Mouse (Mus musculus) MEL (cell line): ENCODE measurements around the gene Rgs6. TPM values are rescaled to one million over a fixed set of nuclear protein-coding genes. Genes with fewer than 3 reads are reported as not detected.

Source experiments
- DNase-seq: peaks from one replicate; pipeline ENCODE4 v3.0.0; 2011; ENCODE audit warnings: low read depth, low spot score
- H3K27ac ChIP-seq: 2 replicates; pipeline ENCODE4 v1.5.1; 2012; ENCODE audit warnings: low read depth, mild to moderate bottlenecking, control low read depth, low read length, moderate library complexity; ENCODE audit not compliant: control insufficient read depth
- H3K27me3 ChIP-seq, 2 experiments: fragments of 150-350 bp in 1 of 2; sonication (generic) in 1 of 2; 2 replicates each; pipeline ENCODE4 v1.6.1; 2012; ENCODE audit warnings: low read length in 2 of 2, mild to moderate bottlenecking in 2 of 2, improper control_type of control experiment in 1 of 2, moderate library complexity in 1 of 2; ENCODE audit not compliant: insufficient read depth in 2 of 2, control insufficient read depth in 1 of 2
- H3K36me3 ChIP-seq, 2 experiments: 2 replicates each; pipeline ENCODE4 v1.6.1; 2012 to 2014; ENCODE audit warnings: low read length in 2 of 2, improper control_type of control experiment in 1 of 2, inconsistent platforms in 1 of 2, mild to moderate bottlenecking in 1 of 2; ENCODE audit not compliant: insufficient read depth in 2 of 2, control insufficient read depth in 1 of 2
- H3K4me1 ChIP-seq, 2 experiments: fragments of 150-350 bp in 1 of 2; sonication (generic) in 1 of 2; 2 replicates each; pipeline ENCODE4 v1.6.1; 2012; ENCODE audit warnings: low read length in 2 of 2, improper control_type of control experiment in 1 of 2, mild to moderate bottlenecking in 1 of 2; ENCODE audit not compliant: insufficient read depth in 2 of 2, control insufficient read depth in 1 of 2
- H3K4me3 ChIP-seq, 2 experiments: fragments of 150-350 bp in 1 of 2; sonication (generic) in 1 of 2; 2 replicates each; pipeline ENCODE4 v1.5.1; 2012; ENCODE audit warnings: low read depth in 2 of 2, low read length in 2 of 2, mild to moderate bottlenecking in 2 of 2, moderate library complexity in 2 of 2, control low read depth in 1 of 2, improper control_type of control experiment in 1 of 2; ENCODE audit not compliant: control insufficient read depth in 1 of 2, insufficient read depth in 1 of 2
- H3K79me2 ChIP-seq: 2 replicates; pipeline ENCODE4 v1.6.1; 2012; ENCODE audit warnings: mild to moderate bottlenecking, low read length, moderate library complexity; ENCODE audit not compliant: control insufficient read depth, poor library complexity, insufficient read depth
- H3K9ac ChIP-seq: 2 replicates; pipeline ENCODE4 v1.6.1; 2012; ENCODE audit warnings: low read depth, mild to moderate bottlenecking, control low read depth, low read length, moderate library complexity; ENCODE audit not compliant: control insufficient read depth, poor library complexity, severe bottlenecking
- H3K9me3 ChIP-seq: fragments of 150-350 bp; sonication (generic); replicated peaks from 2 replicates; pipeline ENCODE4 v1.6.1; 2012; ENCODE audit warnings: mild to moderate bottlenecking, low read length, improper control_type of control experiment, moderate library complexity; ENCODE audit not compliant: insufficient read depth
- E2F4 ChIP-seq: IDR thresholded peaks from 2 replicates; pipeline ENCODE4 v1.6.1; 2011; ENCODE audit warnings: low read depth, low read length, improper control_type of control experiment, borderline replicate concordance
- ELF1 ChIP-seq: IDR thresholded peaks from 2 replicates; pipeline ENCODE4 v1.6.1; 2014; ENCODE audit warnings: low read depth, mild to moderate bottlenecking, inconsistent platforms, low read length, improper control_type of control experiment, moderate library complexity
- JUND ChIP-seq: IDR thresholded peaks from 2 replicates; pipeline ENCODE4 v1.6.1; 2011; ENCODE audit warnings: low read depth, mild to moderate bottlenecking, improper control_type of control experiment, low read length
- MAFK ChIP-seq: IDR thresholded peaks from 2 replicates; pipeline ENCODE4 v1.6.1; 2011; ENCODE audit warnings: low read depth, mild to moderate bottlenecking, low read length, improper control_type of control experiment, borderline replicate concordance
- MAX ChIP-seq: IDR thresholded peaks from 2 replicates; pipeline ENCODE4 v1.6.1; 2011; ENCODE audit warnings: low read length, improper control_type of control experiment
- MEF2A ChIP-seq: IDR thresholded peaks from 2 replicates; pipeline ENCODE4 v1.6.1; 2014; ENCODE audit warnings: low read depth, mild to moderate bottlenecking, inconsistent platforms, low read length, improper control_type of control experiment; ENCODE audit not compliant: poor library complexity, insufficient replicate concordance, severe bottlenecking; ENCODE audit errors: extremely low read depth
- MXI1 ChIP-seq: IDR thresholded peaks from 2 replicates; pipeline ENCODE4 v1.6.1; 2011; ENCODE audit warnings: mild to moderate bottlenecking, low read depth, low read length, improper control_type of control experiment
- NELFE ChIP-seq: IDR thresholded peaks from 2 replicates; pipeline ENCODE4 v1.6.1; 2011; ENCODE audit warnings: low read depth, low read length, improper control_type of control experiment
- POLR2A ChIP-seq, 2 experiments: IDR thresholded peaks; 2 replicates each; pipeline ENCODE4 v1.6.1; 2011 to 2012; ENCODE audit warnings: low read length in 2 of 2, mild to moderate bottlenecking in 2 of 2, control low read depth in 1 of 2, improper control_type of control experiment in 1 of 2, low read depth in 1 of 2, moderate library complexity in 1 of 2; ENCODE audit not compliant: control insufficient read depth in 1 of 2, insufficient read depth in 1 of 2, poor library complexity in 1 of 2
- POLR2AphosphoS2 ChIP-seq: IDR thresholded peaks from 2 replicates; pipeline ENCODE4 v1.6.1; 2011; ENCODE audit warnings: low read length, improper control_type of control experiment
- RAD21 ChIP-seq: IDR thresholded peaks from 2 replicates; pipeline ENCODE4 v1.6.1; 2011; ENCODE audit warnings: mild to moderate bottlenecking, low read depth, low read length, improper control_type of control experiment
- SMC3 ChIP-seq: IDR thresholded peaks from 2 replicates; pipeline ENCODE4 v1.6.1; 2011; ENCODE audit warnings: low read depth, low read length, improper control_type of control experiment
- TAL1 ChIP-seq: IDR thresholded peaks from 2 replicates; pipeline ENCODE4 v1.6.1; 2012; ENCODE audit warnings: mild to moderate bottlenecking, inconsistent platforms, low read length, moderate library complexity, mixed read lengths
- TBP ChIP-seq: IDR thresholded peaks from 2 replicates; pipeline ENCODE4 v1.8.0; 2011; ENCODE audit warnings: low read depth, low read length, improper control_type of control experiment
- USF1 ChIP-seq: IDR thresholded peaks from 2 replicates; pipeline ENCODE4 v1.6.1; 2014; ENCODE audit warnings: low read depth, mild to moderate bottlenecking, inconsistent platforms, low read length, improper control_type of control experiment, moderate library complexity
- USF2 ChIP-seq, 2 experiments: IDR thresholded peaks; 2 replicates each; pipeline ENCODE4 v1.6.1; 2011 to 2012; ENCODE audit warnings: improper control_type of control experiment in 2 of 2, low read length in 2 of 2, borderline replicate concordance in 1 of 2, inconsistent platforms in 1 of 2, low read depth in 1 of 2, mild to moderate bottlenecking in 1 of 2; ENCODE audit not compliant: insufficient read depth in 1 of 2
- ZMIZ1 ChIP-seq: IDR thresholded peaks from 2 replicates; pipeline ENCODE4 v1.6.1; 2012; ENCODE audit warnings: low read depth, mild to moderate bottlenecking, inconsistent platforms, low read length, improper control_type of control experiment, moderate library complexity
- ZNF384 ChIP-seq: IDR thresholded peaks from 2 replicates; pipeline ENCODE4 v1.6.1; 2012; ENCODE audit warnings: low read depth, mild to moderate bottlenecking, inconsistent platforms, low read length, improper control_type of control experiment
- polyA plus RNA-seq, 2 experiments: library from polyadenylated mRNA; stranded (reverse) in 1 of 2; unstranded in 1 of 2; fragments of >175 nt in 1 of 2; fragments of >200 nt in 1 of 2; gene quantifications; 2 replicates each; pipeline versions ENCODE4 v1.2.1 to v1.2.4; 2012; ENCODE audit warnings: low replicate concordance in 2 of 2, low read depth in 1 of 2; ENCODE audit not compliant: insufficient read length in 2 of 2, insufficient read depth in 1 of 2, missing spikeins in 1 of 2
- total RNA-seq: library from RNA; depleted of rRNA; stranded (reverse); fragments of 300-350 nt; gene quantifications from 2 replicates; pipeline ENCODE4 v1.2.3, GENCODE M21; 2012

The Rgs6 gene
- total and polyA plus RNA-seq, 3 experiments, result not detected

GRCm38 (mm10) chr12:83046734-83047133, 458.6 kb downstream of the Rgs6 start:
- Histone ChIP-seq H3K27me3 (peaks cover 0 to 6% of the 10 kb centered on the region in 2 experiments; a peak in 2 of 4 replicates), H3K9me3 (no peaks in the 10 kb centered on the region), H3K79me2 (no peaks in the 10 kb centered on the region), H3K9ac (no peak overlapping the region), H3K4me1 (no peaks in the 10 kb centered on the region), H3K4me3 (no peak overlapping the region), H3K36me3 (no peaks in the 10 kb centered on the region), H3K27ac (no peak overlapping the region)
- DNase-seq, result no peak
- TF ChIP-seq USF2 (IDR thresholded peaks at IDR 0.05; ENCODE audit: borderline replicate concordance in 1 of 2, insufficient read depth in 1 of 2, low read depth in 1 of 2, low read length in 2 of 2) (no peak), SMC3 (no peak), MXI1 (no peak), E2F4 (no peak), JUND (no peak), RAD21 (no peak), NELFE (no peak), MAFK (no peak), ZNF384 (no peak), TAL1 (no peak), USF1 (no peak)

GRCm38 (mm10) chr12:83047710-83048109, 459.6 kb downstream of the Rgs6 start:
- H3K4me3 ChIP-seq, result no peak overlapping the region
- TF ChIP-seq ELF1, result no peak
- TF ChIP-seq, all 39 proteins: peak for 0
- Histone ChIP-seq H3K27ac (no peak overlapping the region), H3K36me3 (no peaks in the 10 kb centered on the region), H3K9me3 (no peaks in the 10 kb centered on the region), H3K4me1 (no peaks in the 10 kb centered on the region), H3K9ac (no peak overlapping the region), H3K79me2 (no peaks in the 10 kb centered on the region), H3K27me3 (no peaks in the 10 kb centered on the region; a peak in 2 of 4 replicates)
- no peak for DNase-seq

- no peak overlapping the region for H3K4me3 ChIP-seq
- H3K9ac ChIP-seq, result no peak overlapping the region
- H3K27me3 ChIP-seq, result no peaks in the 10 kb centered on the region; a peak in 2 of 4 replicates
- TF ChIP-seq POLR2A (IDR thresholded peaks at IDR 0.05; ENCODE audit: control insufficient read depth in 1 of 2, insufficient read depth in 1 of 2, low read depth in 1 of 2, low read length in 2 of 2, poor library complexity in 1 of 2), result no peak
- no peak for TF ChIP-seq MEF2A
- no peak for TF ChIP-seq ZMIZ1
- TF ChIP-seq POLR2AphosphoS2, result no peak
- TF ChIP-seq MAX, result no peak
- no peak for TF ChIP-seq TBP
- no peak for TF ChIP-seq USF1
- TF ChIP-seq, all 39 proteins: peak for 0
- Histone ChIP-seq H3K79me2 (no peaks in the 10 kb centered on the region), H3K36me3 (no peaks in the 10 kb centered on the region), H3K4me1 (no peaks in the 10 kb centered on the region), H3K9me3 (no peaks in the 10 kb centered on the region), H3K27ac (no peak overlapping the region)
- no peak for DNase-seq
Measured at GRCm38 (mm10) chr12:83050514-83050913, 462.4 kb downstream of the Rgs6 start.
